Mouse (Mus musculus) cerebellum, adult 18-20 months (tissue): ENCODE measurements around the gene Fbxl5.

Source experiments
- DNase-seq, 2 experiments: peaks; one replicate each; pipeline ENCODE4 v3.0.0; 2021

Gene Fbxl5

GRCm38 (mm10) chr5:43821538-43821937 is at the start of gene Fbxl5:
Fbxl5 (minus strand) TSS chr5:43821638.
- DNase-seq, result no peak

DNA sequence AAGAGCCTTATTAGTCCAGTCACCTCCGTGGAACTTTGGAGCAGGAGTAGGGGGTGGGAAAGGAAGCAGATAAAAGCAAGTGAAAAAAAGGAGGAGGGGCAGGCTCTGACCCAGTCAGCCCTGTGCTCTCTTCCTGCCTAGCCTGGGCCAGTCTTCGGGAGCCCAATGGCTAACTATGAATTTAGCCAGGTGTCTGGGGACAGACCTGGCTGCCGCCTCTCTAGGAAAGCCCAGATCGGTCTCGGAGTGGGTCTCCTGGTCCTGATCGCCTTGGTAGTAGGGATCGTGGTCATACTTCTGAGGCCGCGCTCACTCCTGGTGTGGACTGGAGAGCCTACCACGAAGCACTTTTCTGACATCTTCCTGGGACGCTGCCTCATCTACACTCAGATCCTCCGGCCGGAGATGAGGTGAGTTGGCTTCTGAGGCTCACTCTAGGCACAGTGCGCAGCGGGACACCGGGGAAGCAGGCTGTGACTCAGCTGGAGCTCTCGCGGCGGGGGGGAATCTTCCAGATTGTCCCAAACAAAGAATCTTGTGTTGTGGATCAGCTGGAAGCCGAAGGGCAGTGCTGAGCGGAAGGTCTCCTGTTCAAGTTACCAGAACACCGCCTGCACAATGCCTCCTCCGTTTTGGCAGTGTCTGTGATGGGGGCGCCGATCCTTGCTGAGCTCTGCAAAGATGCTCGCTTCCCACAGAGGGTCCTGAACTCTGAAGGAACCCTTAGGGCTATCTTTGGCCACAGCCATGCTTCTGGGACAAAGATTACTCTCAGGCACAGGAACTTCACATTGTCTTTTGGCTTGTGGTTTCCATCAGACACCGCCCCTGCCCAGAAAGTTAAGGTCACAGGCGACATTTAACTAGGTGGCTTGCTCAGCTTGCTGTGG is 47.5 kb upstream of the Fbxl5 start:
- DNase-seq, result peak; percentile 26 to 39

GRCm38 (mm10) chr5:43868253-43868652 is 46.8 kb upstream of the Fbxl5 start, which contains the start of gene Cd38:
Cd38 (plus strand) TSS chr5:43868553.
- no peak for DNase-seq

DNA sequence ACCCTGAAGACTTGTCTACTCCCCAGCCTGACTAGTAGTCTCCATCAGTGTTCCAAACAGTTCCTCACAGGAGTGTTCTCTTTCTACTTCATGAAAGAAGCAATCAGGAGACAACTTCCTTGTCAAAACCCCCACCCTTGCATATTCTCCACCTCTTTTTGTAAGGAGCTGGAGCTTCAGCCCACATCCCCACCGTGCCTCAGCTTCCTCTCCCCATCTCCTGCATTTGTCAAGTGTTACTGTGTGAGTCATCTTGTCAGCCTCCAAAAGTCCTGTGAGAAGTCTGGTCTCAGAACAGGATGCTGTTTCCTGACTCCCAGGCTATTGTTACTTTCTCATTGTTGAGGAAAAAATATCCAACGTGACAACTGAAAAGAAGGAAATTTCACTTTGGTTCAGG is 43.9 kb upstream of the Fbxl5 start:
- DNase-seq, result no peak

DNA sequence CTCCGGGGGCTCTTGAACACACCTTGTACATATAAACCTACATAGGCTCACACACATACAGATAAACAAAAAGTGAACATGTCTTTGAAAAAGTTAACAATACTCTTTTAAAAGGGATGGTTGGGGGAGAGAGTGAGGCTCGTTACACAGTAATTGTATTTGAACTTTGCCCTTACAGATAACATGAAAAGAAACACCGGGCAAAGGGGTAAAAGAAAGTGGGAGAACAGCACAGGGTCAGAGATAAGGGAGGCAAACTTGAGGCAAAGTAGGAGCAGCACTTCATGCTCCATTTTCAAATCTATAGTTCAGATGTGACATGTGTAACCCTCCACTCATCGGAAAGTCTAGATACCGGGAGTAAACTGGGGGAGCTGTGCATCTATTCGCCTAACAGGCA is 42.2 kb upstream of the Fbxl5 start:
- DNase-seq, result no peak

DNA sequence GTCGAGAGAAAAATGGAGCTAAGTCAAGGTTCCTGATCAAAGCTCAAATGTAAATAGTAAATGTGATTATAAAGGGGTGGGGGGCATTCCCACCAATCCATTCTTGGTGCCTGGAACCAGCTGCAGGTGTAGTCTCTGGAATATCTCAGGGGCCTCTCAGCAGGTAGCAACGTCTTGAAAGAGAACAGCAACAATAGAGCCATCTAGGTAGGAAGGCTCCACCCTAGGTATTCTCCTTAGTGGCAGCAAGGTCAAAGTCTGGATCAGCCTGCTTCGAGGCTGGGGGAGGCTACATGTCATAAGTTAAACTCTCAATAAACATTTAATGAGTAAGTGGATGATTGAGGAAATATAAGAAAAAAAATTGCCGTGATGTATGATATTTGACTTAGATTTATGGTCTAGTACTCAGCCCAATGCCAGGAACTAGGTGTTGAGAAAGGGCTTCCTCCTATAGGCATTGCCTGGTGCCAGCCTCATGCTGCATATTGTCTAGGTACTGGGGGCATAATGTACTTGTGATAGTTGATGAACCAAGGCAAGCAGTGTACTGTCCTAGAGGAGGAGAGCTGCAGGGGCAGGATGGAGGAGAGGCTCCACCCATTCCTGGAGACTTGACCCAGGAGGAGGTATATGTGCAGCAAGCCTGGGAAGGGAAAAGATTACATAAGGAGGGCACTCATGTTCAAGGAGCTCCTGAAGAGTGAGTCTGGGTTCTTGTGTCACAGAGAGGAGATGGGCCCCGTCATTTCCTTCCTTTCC is 39.4 kb upstream of the Fbxl5 start:
- no peak for DNase-seq

- no peak for DNase-seq
Measured at GRCm38 (mm10) chr5:43860096-43860495, 38.7 kb upstream of the Fbxl5 start.

GRCm38 (mm10) chr5:43859663-43860062 is 38.2 kb upstream of the Fbxl5 start:
- no peak for DNase-seq

DNA sequence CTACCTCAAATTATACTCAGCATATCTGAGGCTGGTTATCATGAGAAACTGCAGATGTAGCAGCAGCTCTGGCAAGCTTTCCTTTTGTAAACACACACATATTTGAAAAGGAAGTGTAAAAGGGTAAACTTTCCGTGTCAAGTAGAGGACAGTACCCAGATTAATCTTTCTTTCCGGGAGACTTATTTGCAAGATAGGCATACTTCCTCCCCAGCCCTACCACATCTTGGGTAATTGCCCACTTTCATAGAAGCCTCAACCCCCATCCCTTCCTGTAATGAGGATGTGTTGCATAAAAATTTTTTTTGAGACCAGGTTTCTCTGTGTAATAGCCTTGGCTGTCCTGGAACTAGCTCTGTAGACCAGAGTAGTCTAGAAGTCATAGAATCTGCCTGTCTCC is 34.3 kb upstream of the Fbxl5 start:
- no peak for DNase-seq

- DNase-seq, result no peak
Measured at GRCm38 (mm10) chr5:43853868-43854488, 32.5 kb upstream of the Fbxl5 start.

GRCm38 (mm10) chr5:43853096-43853867 is 31.8 kb upstream of the Fbxl5 start:
- no peak for DNase-seq

- DNase-seq, result no peak
Measured at GRCm38 (mm10) chr5:43848275-43848674, 26.8 kb upstream of the Fbxl5 start.

- DNase-seq, result no peak
Measured at GRCm38 (mm10) chr5:43847555-43847954, 26.1 kb upstream of the Fbxl5 start.

DNA sequence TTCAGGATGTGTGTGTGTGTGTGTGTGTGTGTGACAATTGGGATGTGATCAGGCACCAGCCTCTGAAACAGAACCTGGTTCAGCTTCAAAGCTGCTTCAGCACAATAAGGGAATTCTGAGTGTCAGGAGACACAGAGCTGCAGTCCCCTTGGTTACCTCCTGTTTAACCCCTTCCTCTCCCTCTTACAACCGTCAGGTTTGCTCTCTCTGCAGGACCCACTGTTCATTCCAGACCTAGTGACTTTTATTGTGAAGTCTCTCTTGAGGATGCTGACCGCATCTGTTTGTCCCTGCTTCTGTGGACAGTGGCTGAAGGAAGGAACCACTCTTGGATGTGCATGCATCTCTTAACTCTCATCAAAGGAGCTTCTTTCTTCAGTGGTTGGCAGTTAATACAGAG is 24.8 kb upstream of the Fbxl5 start:
- DNase-seq, result no peak

GRCm38 (mm10) chr5:43845646-43846045 is 24.2 kb upstream of the Fbxl5 start:
- no peak for DNase-seq

DNA sequence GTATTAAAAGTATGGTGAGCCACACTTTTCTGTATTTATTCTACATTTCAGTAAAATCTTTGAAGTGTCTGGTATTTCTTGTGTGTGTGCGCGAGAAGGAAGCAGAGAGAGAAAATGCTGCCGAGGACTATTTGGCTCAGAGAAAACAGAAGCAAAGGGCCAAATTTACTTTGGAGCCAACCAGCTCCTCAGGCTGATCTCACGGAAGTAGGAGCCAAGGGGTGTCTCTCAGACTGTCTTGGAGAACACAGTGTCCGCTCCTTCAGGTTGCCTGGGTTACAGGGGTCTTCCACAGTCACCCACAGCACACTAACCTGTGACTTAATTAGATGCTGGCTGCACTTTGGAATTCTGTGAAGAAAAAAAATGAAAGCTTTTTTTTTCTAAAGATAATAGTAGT is 23.6 kb upstream of the Fbxl5 start:
- no peak for DNase-seq

DNA sequence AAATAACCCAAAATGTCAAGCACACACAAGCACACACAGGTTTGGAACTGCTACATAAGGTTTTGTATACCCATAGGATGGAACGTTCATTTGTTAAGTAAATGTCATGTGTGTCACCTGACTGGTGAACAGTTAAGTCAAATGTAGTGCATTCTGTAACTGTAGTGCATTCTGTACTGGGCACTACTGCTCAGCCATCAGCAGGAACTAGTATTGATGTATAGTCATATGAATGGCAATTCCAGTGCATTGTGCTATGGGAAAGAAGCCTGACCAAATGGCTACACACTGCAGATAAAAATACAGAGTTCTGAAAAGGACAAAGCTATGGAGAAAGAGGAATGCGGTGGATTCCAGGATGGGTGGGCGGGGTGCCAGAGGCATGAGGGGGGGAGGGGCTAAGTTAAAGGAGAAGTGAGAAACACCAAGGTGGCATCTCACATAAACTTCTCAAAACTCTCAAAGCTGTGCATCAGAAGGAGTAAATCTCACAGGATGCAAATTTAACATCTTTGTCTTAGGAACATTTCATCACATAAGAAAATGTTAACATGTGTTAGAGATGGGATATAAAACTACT is 21.2 kb upstream of the Fbxl5 start:
- no peak for DNase-seq

- peak in 1 of 2 experiments; percentile 9 for DNase-seq
Measured at GRCm38 (mm10) chr5:43842011-43842285, 20.5 kb upstream of the Fbxl5 start.

GRCm38 (mm10) chr5:43841144-43842010 is 19.9 kb upstream of the Fbxl5 start:
- DNase-seq, result peak; percentile 36 to 48

DNA sequence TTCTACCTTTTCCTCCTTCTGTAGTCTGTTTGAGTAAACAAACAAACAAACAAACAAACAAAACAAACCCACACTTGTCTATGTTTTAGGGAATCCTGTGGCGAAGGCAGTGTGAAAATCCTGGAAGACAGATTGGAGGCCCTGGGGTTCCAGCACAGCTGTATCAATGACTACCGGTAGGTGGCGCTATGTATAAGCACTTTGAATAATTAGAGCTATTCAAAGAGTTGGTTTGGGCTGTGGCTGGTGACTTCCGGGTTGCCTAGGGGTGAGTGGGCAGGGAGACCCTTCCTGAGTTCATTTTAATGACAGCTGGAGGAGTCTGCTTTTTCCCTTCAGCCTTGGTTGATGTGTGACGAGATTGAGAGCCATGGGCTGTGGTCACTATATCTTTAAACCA is 15.9 kb upstream of the Fbxl5 start:
- peak; percentile 47 to 58 for DNase-seq

GRCm38 (mm10) chr5:43836590-43836989 is 15.2 kb upstream of the Fbxl5 start:
- peak; percentile 21 to 24 for DNase-seq

DNA sequence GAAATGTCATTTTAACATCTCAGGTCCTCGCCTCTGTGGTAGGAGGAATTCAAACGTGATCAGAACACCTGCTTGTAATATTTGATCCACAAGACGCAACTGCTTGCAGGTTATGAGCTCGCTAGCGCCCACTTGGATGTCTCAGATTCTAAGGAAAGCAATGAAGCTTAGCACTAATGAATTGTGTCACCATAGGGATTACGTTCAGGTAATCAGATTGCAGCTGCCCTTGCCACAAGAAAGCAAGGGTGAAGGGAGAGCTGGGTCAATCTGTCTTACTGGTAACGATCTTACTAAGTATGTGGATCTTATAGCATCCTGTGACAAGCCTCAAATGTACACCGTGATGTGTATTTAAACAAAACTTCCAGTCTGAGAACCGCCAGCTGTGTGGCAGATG is 5.9 kb upstream of the Fbxl5 start:
- no peak for DNase-seq
